Mouse (Mus musculus) embryonic facial prominence, embryonic 11.5 days (tissue): ENCODE data around the gene Slc9a8. TPM values are rescaled to one million over a fixed set of nuclear protein-coding genes. Genes with fewer than 3 reads are reported as not detected.
A peak's percentile ranks its signal among the peaks of the same experiment; 100 is the strongest.

Source experiments
- ATAC-seq: fragments of 200-750 bp; cut with Nextera tagmentation; replicated peaks from 2 replicates; pipeline ENCODE4 v1.8.0; 2017; ENCODE audit warnings: low read depth; ENCODE audit not compliant: insufficient number of reproducible peaks, low FRiP score, low TSS enrichment
- DNase-seq: peaks from one replicate; pipeline ENCODE4 v3.0.0-alpha.2; 2015; ENCODE audit warnings: low spot score
- H3K27ac ChIP-seq: fragments of 300-500 bp; sonication (generic); replicated peaks from 2 replicates; pipeline ENCODE4 v1.5.1; 2014; ENCODE audit warnings: mild to moderate bottlenecking, low read depth, low read length, control low read depth
- H3K27me3 ChIP-seq: fragments of 300-500 bp; sonication (generic); 2 replicates; pipeline ENCODE4 v1.6.1; 2014; ENCODE audit warnings: mild to moderate bottlenecking, low read length, moderate library complexity, mixed read lengths; ENCODE audit not compliant: control insufficient read depth, insufficient read depth
- H3K36me3 ChIP-seq: fragments of 300-500 bp; sonication (generic); replicated peaks from 2 replicates; pipeline ENCODE4 v1.6.1; 2014; ENCODE audit warnings: low read depth, mild to moderate bottlenecking, low read length, moderate library complexity, mixed read lengths; ENCODE audit not compliant: control insufficient read depth, insufficient read depth
- H3K4me1 ChIP-seq: fragments of 300-500 bp; sonication (generic); 2 replicates; pipeline ENCODE4 v1.6.1; 2014; ENCODE audit warnings: low read length, mixed read lengths; ENCODE audit not compliant: control insufficient read depth, insufficient read depth
- H3K4me2 ChIP-seq: fragments of 300-500 bp; sonication (generic); 2 replicates; pipeline ENCODE4 v1.6.1; 2014; ENCODE audit warnings: low read depth, mild to moderate bottlenecking, control low read depth, low read length, moderate library complexity
- H3K4me3 ChIP-seq: fragments of 300-500 bp; sonication (generic); 2 replicates; pipeline ENCODE4 v1.5.1; 2014; ENCODE audit warnings: low read depth, low read length, control low read depth
- H3K9ac ChIP-seq: fragments of 300-500 bp; sonication (generic); replicated peaks from 2 replicates; pipeline ENCODE4 v1.6.1; 2014; ENCODE audit warnings: mild to moderate bottlenecking, control low read depth, low read length
- H3K9me3 ChIP-seq: fragments of 300-500 bp; sonication (generic); replicated peaks from 2 replicates; pipeline ENCODE4 v1.6.1; 2016; ENCODE audit warnings: mild to moderate bottlenecking, low read length, inconsistent platforms, mixed read lengths; ENCODE audit not compliant: control insufficient read depth
- WGBS: fragments of 180-500 bp; shearing (Covaris S2); extraction: QIAGEN DNeasy Blood & Tissue Kit; methylation state at CpG from one replicate; pipeline ENCODE4 v1.1.7; 2014; 5-methylcytosine and 5-hydroxymethylcytosine counted together
- polyA plus RNA-seq: library from polyadenylated mRNA; unstranded; fragments of >200 nt; fragmentation: Nextera tagmentation; extraction: Ambion mirVana; gene quantifications from 2 replicates; pipeline ENCODE4 v1.2.1, GENCODE M21; 2014

Slc9a8 gene
- polyA plus RNA-seq, 1 experiment from 2014 or later, result 13.5 TPM

DNA sequence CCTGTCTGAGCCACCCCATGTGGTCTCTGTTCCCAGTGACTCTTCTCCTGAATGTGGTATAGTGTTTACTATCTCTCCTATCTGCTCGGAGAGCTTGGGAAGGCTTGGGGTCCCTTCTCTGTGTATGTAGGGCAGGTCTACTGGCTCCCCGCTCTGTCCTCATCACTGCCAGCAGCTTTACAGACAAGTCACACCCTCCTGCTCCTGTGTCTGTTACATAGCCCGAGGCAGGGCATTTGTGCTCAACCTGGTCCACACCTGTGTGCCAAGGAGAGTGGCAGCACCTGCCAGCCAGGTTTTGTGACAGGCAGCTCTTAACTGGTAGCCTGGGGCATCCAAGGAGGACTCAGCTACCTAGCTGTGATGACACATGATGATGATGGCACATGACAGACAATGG, 49.1 kb downstream of the Slc9a8 start:
- no peaks in the 10 kb centered on the region for H3K4me1 ChIP-seq
- no peak overlapping the region for H3K27ac ChIP-seq
- peaks cover 5% of the 10 kb centered on the region for H3K36me3 ChIP-seq
- H3K27me3 ChIP-seq, result no peaks in the 10 kb centered on the region
- DNase-seq (no peak), ATAC-seq (no peak)
- 92% methylated on average over 3 of the region's 3 CpGs for WGBS
- no peak overlapping the region for H3K9ac ChIP-seq
- no peaks in the 10 kb centered on the region for H3K9me3 ChIP-seq
- H3K4me2 ChIP-seq, result no peak overlapping the region
- H3K4me3 ChIP-seq, result no peak overlapping the region

DNA sequence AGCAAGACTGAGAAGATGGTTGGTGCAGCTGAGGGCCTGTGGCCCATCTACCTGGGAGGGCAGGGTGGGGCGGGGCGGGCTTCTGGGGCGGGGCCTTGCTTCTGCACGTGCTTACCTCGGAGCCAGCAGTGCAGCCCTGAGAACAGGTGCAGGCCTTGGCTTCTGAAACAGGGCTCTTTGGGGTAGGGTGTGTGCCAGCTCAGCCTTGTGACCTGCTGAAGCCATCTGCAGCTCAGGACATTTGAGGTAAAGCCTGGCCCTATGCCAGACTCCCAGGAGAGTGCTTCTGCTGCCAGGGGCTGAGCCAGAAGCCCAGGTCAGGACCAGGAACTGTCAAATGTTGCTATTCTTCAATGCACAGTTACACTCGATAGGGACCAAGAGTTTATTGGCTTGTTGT, 50.1 kb downstream of the Slc9a8 start:
- ATAC-seq (no peak), DNase-seq (no peak)
- Histone ChIP-seq H3K27me3 (no peaks in the 10 kb centered on the region), H3K36me3 (peaks cover 5% of the 10 kb centered on the region), H3K9me3 (no peaks in the 10 kb centered on the region), H3K4me2 (no peak overlapping the region), H3K27ac (no peak overlapping the region), H3K4me3 (no peak overlapping the region), H3K9ac (no peak overlapping the region), H3K4me1 (no peaks in the 10 kb centered on the region)
- 85% methylated on average over 6 of the region's 6 CpGs for WGBS

DNA sequence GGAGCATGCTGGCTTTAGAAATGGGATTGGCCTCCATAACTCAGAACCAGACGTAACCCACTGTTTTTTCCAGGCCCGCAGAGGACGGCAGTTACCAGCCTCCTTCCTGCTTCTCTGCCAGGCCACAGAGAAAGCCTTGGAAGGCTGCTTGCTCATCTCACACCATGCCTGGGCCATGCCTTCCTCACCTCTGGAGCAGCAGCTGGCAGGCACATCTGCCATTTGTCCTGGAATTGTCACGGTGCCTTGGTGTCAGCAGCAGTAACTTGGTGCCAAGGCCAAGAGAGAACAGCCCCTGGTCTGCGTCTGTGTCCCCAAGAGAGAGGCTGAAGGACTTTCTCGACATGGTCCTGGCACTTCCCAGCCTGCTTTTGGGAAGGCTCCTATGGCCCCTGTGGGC, 52.7 kb downstream of the Slc9a8 start:
- 89% methylated on average over 6 of the region's 6 CpGs for whole genome bisulfite sequencing
- Histone ChIP-seq H3K9ac (no peak overlapping the region), H3K27me3 (no peaks in the 10 kb centered on the region), H3K27ac (no peak overlapping the region), H3K4me3 (no peak overlapping the region), H3K4me1 (no peaks in the 10 kb centered on the region), H3K9me3 (no peaks in the 10 kb centered on the region), H3K36me3 (peaks cover 5% of the 10 kb centered on the region), H3K4me2 (no peak overlapping the region)
- DNase-seq (no peak), ATAC-seq (no peak)

DNA sequence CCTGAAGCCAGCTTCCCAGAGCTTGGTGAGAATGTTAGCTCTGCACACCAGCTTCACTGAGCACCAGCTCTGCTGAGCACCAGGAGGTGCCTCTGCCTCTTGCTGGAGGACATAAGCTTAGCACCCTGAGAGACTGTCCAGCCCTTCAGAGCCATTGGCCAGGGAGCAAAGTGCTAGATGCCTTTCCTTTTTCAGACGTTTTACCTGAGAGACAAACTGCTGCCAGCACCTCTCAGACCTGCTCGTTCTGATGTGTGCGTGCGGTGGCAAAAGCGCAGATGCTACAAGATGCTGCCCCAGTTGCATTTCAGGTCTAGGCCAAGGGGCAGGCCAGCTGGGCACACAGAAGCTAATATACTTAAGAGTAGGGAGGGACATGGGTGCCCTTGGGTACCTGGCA, 54.1 kb downstream of the Slc9a8 start:
- no peaks in the 10 kb centered on the region for H3K4me1 ChIP-seq
- H3K36me3 ChIP-seq, result peaks cover 5% of the 10 kb centered on the region
- H3K9ac ChIP-seq, result no peak overlapping the region
- DNase-seq (no peak), ATAC-seq (no peak)
- no peaks in the 10 kb centered on the region for H3K9me3 ChIP-seq
- 83% methylated on average over 5 of the region's 5 CpGs for WGBS
- H3K27ac ChIP-seq, result no peak overlapping the region
- H3K4me3 ChIP-seq, result no peak overlapping the region
- no peak overlapping the region for H3K4me2 ChIP-seq
- no peaks in the 10 kb centered on the region for H3K27me3 ChIP-seq

DNA sequence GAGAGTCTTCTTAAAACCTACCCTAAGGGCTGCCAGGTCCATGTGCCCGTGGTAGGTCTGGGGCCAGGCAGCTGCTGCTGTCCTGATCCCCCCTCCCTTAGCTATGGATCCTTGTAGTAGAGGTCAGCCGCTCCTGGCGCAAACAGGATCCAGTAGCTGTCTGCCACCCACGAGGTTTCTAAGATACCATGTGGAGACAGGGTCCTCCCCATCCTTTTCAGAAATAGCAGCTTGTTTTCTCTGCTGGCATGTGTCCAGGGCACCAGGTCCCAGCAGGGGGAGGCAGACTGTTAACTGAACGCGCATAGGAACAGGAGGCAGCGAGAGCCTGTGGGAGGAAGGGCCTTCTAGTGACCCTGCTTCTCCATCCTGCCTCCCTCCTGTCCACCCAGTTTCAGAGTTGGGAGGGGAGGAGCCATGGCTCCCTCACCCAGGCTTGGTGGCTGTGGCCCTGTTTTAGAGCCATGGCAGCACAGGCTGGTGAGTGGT, 54.7 kb downstream of the Slc9a8 start:
- H3K4me1 ChIP-seq, result no peaks in the 10 kb centered on the region
- no peaks in the 10 kb centered on the region for H3K27me3 ChIP-seq
- H3K9me3 ChIP-seq, result no peaks in the 10 kb centered on the region
- H3K36me3 ChIP-seq, result peaks cover 3% of the 10 kb centered on the region
- H3K9ac ChIP-seq, result no peak overlapping the region
- WGBS, result 42% methylated on average over 7 of the region's 7 CpGs
- no peak overlapping the region for H3K4me2 ChIP-seq
- DNase-seq (peak; percentile 24), ATAC-seq (no peak; the same call in 1 of the 2 replicates)
- no peak overlapping the region for H3K4me3 ChIP-seq
- H3K27ac ChIP-seq, result no peak overlapping the region

DNA sequence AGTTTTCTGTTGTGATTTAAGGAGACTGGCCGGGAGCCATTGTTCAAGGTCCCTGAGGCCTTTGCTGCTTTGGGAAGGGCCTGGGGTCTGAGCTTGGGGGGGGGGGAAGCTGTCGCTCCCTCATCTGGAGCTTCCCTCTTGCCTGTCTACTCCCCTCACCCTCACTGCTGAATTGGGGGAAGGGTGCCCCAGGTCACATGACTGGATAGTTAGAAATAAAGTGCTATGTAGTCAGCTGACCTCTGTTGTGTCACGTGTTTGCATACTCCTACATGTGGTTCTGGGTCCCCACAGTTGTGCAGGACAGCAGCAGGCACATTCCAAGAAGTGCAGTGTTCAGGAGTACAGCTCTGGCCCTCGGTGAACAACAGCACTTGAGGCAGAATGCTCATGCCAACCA, 55.2 kb downstream of the Slc9a8 start:
- H3K27ac ChIP-seq, result no peak overlapping the region
- ATAC-seq, result no peak
- H3K9ac ChIP-seq, result no peak overlapping the region
- DNase-seq, result no peak
- no peak overlapping the region for H3K4me3 ChIP-seq
- peaks cover 2% of the 10 kb centered on the region for H3K36me3 ChIP-seq
- no peaks in the 10 kb centered on the region for H3K4me1 ChIP-seq
- H3K9me3 ChIP-seq, result no peaks in the 10 kb centered on the region
- H3K4me2 ChIP-seq, result no peak overlapping the region
- 73% methylated on average over 4 of the region's 4 CpGs for WGBS
- no peaks in the 10 kb centered on the region for H3K27me3 ChIP-seq

DNA sequence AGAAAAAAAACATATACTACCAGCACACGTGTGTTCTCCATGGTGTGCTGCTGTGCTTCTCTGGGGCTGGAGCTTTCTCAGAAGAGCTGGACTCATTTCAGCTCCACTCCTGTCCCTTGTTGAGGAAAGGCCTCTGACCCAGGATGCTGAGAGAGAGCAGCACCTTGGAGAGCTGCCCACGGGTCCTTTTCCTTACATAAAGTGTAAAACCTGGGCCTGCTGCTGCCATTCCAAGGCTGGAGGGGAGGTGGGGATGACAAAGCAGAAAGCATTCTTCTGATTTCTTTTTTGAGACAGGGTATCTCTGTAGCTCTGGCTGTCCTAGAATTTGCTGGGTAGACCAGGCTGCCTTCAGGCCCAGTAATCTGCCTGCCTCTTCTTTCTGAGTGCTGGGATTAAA, 56.6 kb downstream of the Slc9a8 start:
- Histone ChIP-seq H3K9me3 (no peaks in the 10 kb centered on the region), H3K27ac (no peak overlapping the region), H3K27me3 (no peaks in the 10 kb centered on the region), H3K4me1 (no peaks in the 10 kb centered on the region), H3K9ac (no peak overlapping the region), H3K4me3 (no peak overlapping the region), H3K4me2 (no peak overlapping the region), H3K36me3 (no peaks in the 10 kb centered on the region; the same call in none of the 2 replicates)
- 41% methylated on average over 2 of the region's 2 CpGs for WGBS
- DNase-seq (peak; percentile 22), ATAC-seq (no peak)

DNA sequence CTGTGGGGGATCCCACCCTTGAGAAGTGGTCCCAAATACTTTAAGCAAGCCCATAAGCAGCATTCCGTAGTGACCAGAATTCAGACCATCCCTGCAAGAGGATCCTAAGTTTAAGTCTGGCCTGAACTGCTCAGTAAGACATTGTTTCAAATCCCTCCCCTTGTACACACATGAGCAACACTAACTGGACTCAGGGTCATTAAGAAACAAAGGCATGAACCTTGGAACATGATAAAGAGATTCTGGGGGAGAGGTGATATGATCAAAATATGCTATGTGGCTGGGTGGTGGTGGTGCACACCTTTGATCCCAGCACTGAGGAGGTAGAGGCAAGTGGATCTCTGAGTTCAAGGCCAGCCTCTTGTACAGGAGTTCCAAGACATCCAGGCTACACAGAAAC, 58.0 kb downstream of the Slc9a8 start:
- peaks cover 3% of the 10 kb centered on the region for H3K36me3 ChIP-seq

More for the DNA sequence above, 58.0 kb downstream of the Slc9a8 start:
- Histone ChIP-seq H3K27ac (no peak overlapping the region), H3K9ac (no peak overlapping the region), H3K4me3 (no peak overlapping the region), H3K9me3 (no peaks in the 10 kb centered on the region), H3K4me2 (no peak overlapping the region), H3K27me3 (no peaks in the 10 kb centered on the region), H3K4me1 (no peaks in the 10 kb centered on the region)
- ATAC-seq (no peak), DNase-seq (no peak)
- 81% methylated on average over 1 of the region's 1 CpGs for WGBS
